Mouse (Mus musculus): Measurements from ENCODE around the gene Ccdc136.

The Ccdc136 gene

GRCm38 (mm10) chr6:29394286-29394685 lies 1.8 kb upstream of the Ccdc136 start:
- no peak for DNase-seq (ENCODE audit: low read depth)

- no peak for DNase-seq (ENCODE audit: low read depth)
These were observed 818 bp downstream of the Ccdc136 start for GRCm38 (mm10) chr6:29396714-29397540.

- DNase-seq (ENCODE audit: low read depth): no peak
These were observed 1.5 kb downstream of the Ccdc136 start for GRCm38 (mm10) chr6:29397575-29397974.

- DNase-seq (ENCODE audit: low read depth): no peak
These were observed 3.7 kb downstream of the Ccdc136 start for GRCm38 (mm10) chr6:29399851-29400250.

GRCm38 (mm10) chr6:29402693-29403342 lies 6.7 kb downstream of the Ccdc136 start:
- DNase-seq (ENCODE audit: low read depth): no peak

GRCm38 (mm10) chr6:29406412-29406811 lies 10.3 kb downstream of the Ccdc136 start:
- DNase-seq (ENCODE audit: low read depth): no peak

- DNase-seq (ENCODE audit: low read depth): no peak
These were observed 19.3 kb downstream of the Ccdc136 start for GRCm38 (mm10) chr6:29415446-29415845.

- no peak for DNase-seq (ENCODE audit: low read depth)
These were observed 24.5 kb downstream of the Ccdc136 start for GRCm38 (mm10) chr6:29420596-29420995.

GRCm38 (mm10) chr6:29425118-29425517 lies 29.0 kb downstream of the Ccdc136 start:
- DNase-seq (ENCODE audit: low read depth): no peak

GRCm38 (mm10) chr6:29426331-29426730 lies 30.2 kb downstream of the Ccdc136 start:
- DNase-seq (ENCODE audit: low read depth): no peak

- DNase-seq (ENCODE audit: low read depth): no peak
These were observed 32.1 kb downstream of the Ccdc136 start for GRCm38 (mm10) chr6:29428171-29428570.

GRCm38 (mm10) chr6:29430681-29431420 lies 34.7 kb downstream of the Ccdc136 start:
- no peak for DNase-seq (ENCODE audit: low read depth)

- no peak for DNase-seq (ENCODE audit: low read depth)
These were observed 35.4 kb downstream of the Ccdc136 start for GRCm38 (mm10) chr6:29431473-29431872.

GRCm38 (mm10) chr6:29432156-29432555 lies 36.0 kb downstream of the Ccdc136 start:
- DNase-seq (ENCODE audit: low read depth): no peak

GRCm38 (mm10) chr6:29432676-29433037 lies 36.5 kb downstream of the Ccdc136 start:
- no peak for DNase-seq (ENCODE audit: low read depth)

- DNase-seq (ENCODE audit: low read depth): no peak
These were observed 37.1 kb downstream of the Ccdc136 start, which contains the start of gene Flnc for GRCm38 (mm10) chr6:29433038-29433803. Gene Flnc, plus strand, starts transcription at chr6:29433256.

GRCm38 (mm10) chr6:29433804-29434795 lies 38.0 kb downstream of the Ccdc136 start:
- DNase-seq (ENCODE audit: low read depth): no peak

GRCm38 (mm10) chr6:29434911-29435691 lies 39.0 kb downstream of the Ccdc136 start:
- no peak for DNase-seq (ENCODE audit: low read depth)

GRCm38 (mm10) chr6:29435940-29436451 lies 39.9 kb downstream of the Ccdc136 start:
- DNase-seq (ENCODE audit: low read depth): no peak

Measured in c-Kit-positive CD71-negative TER-119-negative erythroid progenitor cells, embryonic 14.5 days (primary cell).